Comparison of ENCODE assay signal across 24 mouse cellular contexts in the genomic region with DNA sequence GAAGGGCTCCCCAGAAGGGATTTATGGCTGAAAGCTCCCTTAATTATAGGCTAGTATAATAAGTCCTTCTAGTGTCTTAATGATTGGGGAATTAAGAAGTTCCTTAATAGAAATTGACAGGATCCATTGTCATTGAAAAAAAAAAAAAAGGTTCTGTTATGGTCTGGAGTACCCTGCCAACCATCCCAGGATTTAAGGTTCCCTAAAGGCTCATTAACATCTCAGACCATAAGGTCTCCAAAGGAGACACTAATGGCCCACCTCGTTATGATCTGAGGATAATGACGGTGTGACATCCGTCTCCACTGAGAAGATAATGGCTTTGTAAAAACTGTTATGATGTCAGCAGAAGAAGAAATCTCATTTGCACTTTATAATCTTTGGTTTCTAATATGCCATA.
DNase-seq lines count a peak whose midpoint lies in the region; ATAC-seq lines count a peak whose summit lies in the region.
"Had no signal": no experiment of that assay in that cellular context is flagged by ENCODE, and none has a peak within 500 bp of the region (broad histone marks: within the 10 kb centered on the region; RNA-seq: fewer than 3 reads in every experiment).

No protein-coding gene starts in this region.

- peak; percentile 3 for DNase-seq in embryo, embryonic 10.5 days (ENCODE audit: low spot score)
- DNase-seq in embryo, embryonic 11 days: no peak
- no peak for DNase-seq in midbrain, embryonic 10.5 days (ENCODE audit: low spot score)
- no peak for DNase-seq in neural tube, embryonic 10.5 days (ENCODE audit: extremely low spot score, low spot score)
- peak; percentile 39 for DNase-seq in retina, postnatal 1 day
- DNase-seq in spleen, adult 18-20 months: no peak
- DNase-seq: adrenal gland, adult 8-10 months; adrenal gland, postnatal 25 days; cerebellum, adult 18-20 months; cerebellum, adult 9-10 months; cerebellum, postnatal 14 days; gastrocnemius, postnatal 25 days; heart, adult 2 months; heart, postnatal 14 days; heart, postnatal 4 days had no signal

- no peaks in the 10 kb centered on the region for H3K36me3 ChIP-seq in midbrain, embryonic 12.5 days
- H3K36me3 ChIP-seq in midbrain, embryonic 10.5 days: no peaks in the 10 kb centered on the region
- no peaks in the 10 kb centered on the region for H3K36me3 ChIP-seq in neural tube, embryonic 12.5 days
- H3K36me3 ChIP-seq: embryonic facial prominence, embryonic 15.5 days; forebrain, embryonic 15.5 days; heart, embryonic 10.5 days; heart, embryonic 13.5 days; hindbrain, embryonic 12.5 days; hindbrain, embryonic 15.5 days had no signal

- WGBS in midbrain, embryonic 12.5 days: 63% methylated on average over 3 of the region's 3 CpGs
- WGBS in midbrain, embryonic 10.5 days: 76% methylated on average over 3 of the region's 3 CpGs
- WGBS in neural tube, embryonic 12.5 days: 29% methylated on average over 3 of the region's 3 CpGs

- H3K9me3 ChIP-seq in midbrain, embryonic 12.5 days: no peaks in the 10 kb centered on the region
- H3K9me3 ChIP-seq in midbrain, embryonic 10.5 days (replicated peaks): no peaks in the 10 kb centered on the region
- no peaks in the 10 kb centered on the region for H3K9me3 ChIP-seq in neural tube, embryonic 12.5 days
- H3K9me3 ChIP-seq: embryonic facial prominence, embryonic 15.5 days; forebrain, embryonic 15.5 days; heart, embryonic 10.5 days; heart, embryonic 13.5 days; hindbrain, embryonic 12.5 days; hindbrain, embryonic 15.5 days had no signal

- ATAC-seq in midbrain, embryonic 12.5 days (ENCODE audit: low FRiP score, low read depth): peak; percentile 44; the same call in 1 of the 2 replicates
- peak; percentile 82 for ATAC-seq in neural tube, embryonic 12.5 days (ENCODE audit: low FRiP score, low read depth)
- ATAC-seq: activated CD4-positive, CD25-positive, alpha-beta regulatory T cell, adult 4 months; forebrain, embryonic 15.5 days had no signal

- no peak overlapping the region for H3K27ac ChIP-seq in midbrain, embryonic 12.5 days (replicated peaks)
- H3K27ac ChIP-seq in midbrain, embryonic 10.5 days (replicated peaks): no peak overlapping the region
- no peak overlapping the region for H3K27ac ChIP-seq in neural tube, embryonic 12.5 days
- H3K27ac ChIP-seq: embryonic facial prominence, embryonic 15.5 days; forebrain, embryonic 15.5 days; heart, adult 2 months; heart, embryonic 10.5 days; heart, embryonic 13.5 days; hindbrain, embryonic 12.5 days; hindbrain, embryonic 15.5 days had no signal

- H3K9ac ChIP-seq in midbrain, embryonic 12.5 days (replicated peaks): no peak overlapping the region
- no peak overlapping the region for H3K9ac ChIP-seq in neural tube, embryonic 12.5 days
- H3K9ac ChIP-seq: embryonic facial prominence, embryonic 15.5 days; forebrain, embryonic 15.5 days; heart, embryonic 13.5 days; hindbrain, embryonic 12.5 days; hindbrain, embryonic 15.5 days had no signal

- H3K4me1 ChIP-seq in midbrain, embryonic 12.5 days: no peaks in the 10 kb centered on the region
- H3K4me1 ChIP-seq in midbrain, embryonic 10.5 days: no peaks in the 10 kb centered on the region
- no peaks in the 10 kb centered on the region for H3K4me1 ChIP-seq in neural tube, embryonic 12.5 days
- H3K4me1 ChIP-seq: embryonic facial prominence, embryonic 15.5 days; forebrain, embryonic 15.5 days; heart, embryonic 10.5 days; heart, embryonic 13.5 days; hindbrain, embryonic 12.5 days; hindbrain, embryonic 15.5 days had no signal

- H3K4me3 ChIP-seq in midbrain, embryonic 12.5 days: no peak overlapping the region
- no peak overlapping the region for H3K4me3 ChIP-seq in midbrain, embryonic 10.5 days
- H3K4me3 ChIP-seq in neural tube, embryonic 12.5 days: no peak overlapping the region
- H3K4me3 ChIP-seq: embryonic facial prominence, embryonic 15.5 days; forebrain, embryonic 15.5 days; heart, adult 2 months; heart, embryonic 10.5 days; heart, embryonic 13.5 days; hindbrain, embryonic 12.5 days; hindbrain, embryonic 15.5 days had no signal

- H3K27me3 ChIP-seq in midbrain, embryonic 12.5 days: no peaks in the 10 kb centered on the region
- H3K27me3 ChIP-seq in midbrain, embryonic 10.5 days (ENCODE audit: low read depth, poor library complexity, severe bottlenecking): no peaks in the 10 kb centered on the region
- H3K27me3 ChIP-seq in neural tube, embryonic 12.5 days (replicated peaks): no peaks in the 10 kb centered on the region
- H3K27me3 ChIP-seq: embryonic facial prominence, embryonic 15.5 days; forebrain, embryonic 15.5 days; heart, embryonic 13.5 days; hindbrain, embryonic 12.5 days; hindbrain, embryonic 15.5 days had no signal

- no peak overlapping the region for H3K4me2 ChIP-seq in midbrain, embryonic 12.5 days (replicated peaks)
- H3K4me2 ChIP-seq in neural tube, embryonic 12.5 days (replicated peaks): no peak overlapping the region
- H3K4me2 ChIP-seq: embryonic facial prominence, embryonic 15.5 days; forebrain, embryonic 15.5 days; heart, embryonic 13.5 days; hindbrain, embryonic 12.5 days; hindbrain, embryonic 15.5 days had no signal

Comparison
In these comparisons a context has a peak if more than half of its experiments do, and no peak if none do; other contexts are left out.
1. DNase-seq: peak in embryo, embryonic 10.5 days (single experiment) and retina, postnatal 1 day (single experiment); none in embryo, embryonic 11 days (single experiment), midbrain, embryonic 10.5 days (single experiment), neural tube, embryonic 10.5 days (single experiment) and spleen, adult 18-20 months (0 of 2).